Mouse (Mus musculus) thymus, postnatal 25 days (tissue): ENCODE measurements around the gene Kif2a.
"Not testable (repeated sequence)": the region's sequence is repeated elsewhere in the genome, so short reads cannot be mapped to it uniquely, and the experiment has no call there.

Experiments
- DNase-seq: peaks from one replicate; pipeline ENCODE4 v3.0.0; 2022

Kif2a gene

DNA sequence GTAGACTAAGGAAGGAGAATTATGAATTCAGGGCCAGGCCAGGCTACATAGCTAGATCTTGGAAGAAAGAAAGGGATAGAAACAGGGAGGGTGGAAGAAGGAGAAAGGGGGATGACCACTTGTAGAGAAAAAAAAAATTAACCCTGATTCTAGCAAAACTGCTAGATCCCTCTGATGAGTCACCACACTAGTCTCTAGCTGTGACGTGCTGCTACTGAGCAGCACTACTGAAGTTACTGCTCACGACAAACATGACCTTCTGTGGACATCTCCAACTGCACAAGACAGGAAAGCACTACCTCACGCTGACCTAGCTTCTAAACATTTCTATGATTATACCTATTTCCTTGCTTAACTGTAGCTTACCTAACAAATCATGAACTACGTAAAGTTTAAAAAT, 93.6 kb downstream of the Kif2a start:
- no peak for DNase-seq

DNA sequence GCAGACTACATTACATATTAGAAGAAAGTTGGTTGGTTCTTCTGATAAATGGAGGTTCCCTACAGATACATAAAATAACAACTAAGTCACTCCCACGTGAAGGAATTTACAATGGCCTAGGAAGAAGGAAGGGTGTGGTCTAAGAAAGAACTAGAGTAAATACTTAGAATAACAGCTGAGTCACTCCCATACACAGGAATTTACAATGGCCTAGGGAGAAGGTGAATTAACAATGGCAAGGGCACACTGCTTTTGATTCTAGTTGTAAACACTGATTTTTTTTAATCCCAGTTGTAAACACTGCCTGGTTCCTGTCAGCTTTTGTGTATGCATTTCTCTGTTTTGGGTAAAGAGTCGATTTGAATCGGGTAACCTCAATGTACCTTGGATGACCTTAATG, 96.0 kb downstream of the Kif2a start:
- not testable (repeated sequence) for DNase-seq

DNA sequence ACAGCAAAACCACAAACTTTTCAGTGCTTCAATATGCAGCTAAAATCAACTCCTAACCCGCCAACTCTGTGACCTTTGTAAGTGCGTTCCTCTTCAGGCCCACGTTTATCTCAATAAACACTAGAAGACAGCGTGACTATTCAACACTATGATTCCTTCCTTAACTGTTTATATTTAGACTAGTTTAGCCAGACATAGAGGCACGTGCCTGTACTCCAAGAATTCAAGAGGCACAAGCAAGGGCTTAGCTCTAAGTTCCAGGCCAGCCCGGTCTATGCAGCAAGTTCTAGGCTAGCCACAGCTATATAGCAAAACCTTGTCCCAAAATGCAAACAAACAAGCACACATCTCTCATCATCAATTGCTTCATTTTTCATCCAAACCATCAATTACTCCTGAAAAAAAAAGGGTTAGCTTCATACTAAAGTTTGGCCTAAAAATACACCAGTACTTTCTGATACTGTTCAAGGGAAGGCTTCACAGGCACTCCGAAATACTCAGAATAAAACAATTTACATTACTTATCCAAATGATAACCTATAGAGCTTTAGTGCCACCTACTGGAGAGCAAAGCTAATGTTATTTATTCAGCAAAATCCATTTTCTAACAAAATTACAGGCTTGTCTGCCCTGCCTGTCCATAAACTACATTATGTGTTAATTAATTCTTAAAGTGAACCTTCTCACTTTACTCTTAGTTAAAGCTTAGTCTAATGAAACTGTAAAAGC, 103.4 kb downstream of the Kif2a start:
- no peak for DNase-seq

DNA sequence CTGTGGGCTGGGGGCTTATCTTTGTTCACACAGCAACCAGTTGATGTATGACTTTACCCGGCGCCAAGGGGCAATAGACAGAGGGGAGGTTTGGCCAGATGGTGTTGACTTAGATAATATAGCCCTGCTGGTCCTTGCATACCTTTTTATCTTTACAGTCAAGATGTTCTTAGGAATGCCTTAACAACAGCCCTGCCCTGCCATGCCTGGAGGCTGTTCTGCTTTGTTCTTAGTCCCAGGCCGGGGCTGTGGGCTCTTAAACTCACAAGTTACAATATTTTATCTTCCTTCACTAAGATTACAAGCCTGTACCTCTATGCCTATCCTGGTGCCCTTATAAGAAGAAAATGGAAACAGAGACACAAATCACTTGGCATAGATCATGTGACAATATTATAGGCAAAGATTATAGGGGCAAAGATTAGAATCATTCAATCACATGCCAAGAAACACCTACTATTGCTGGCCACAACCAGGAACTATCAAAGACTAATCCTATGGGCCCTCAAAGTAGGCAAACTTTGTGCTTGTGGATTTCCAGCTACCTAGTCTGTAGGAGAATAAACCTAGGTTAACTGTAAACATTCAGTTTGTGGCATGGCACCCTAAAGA, 108.7 kb downstream of the Kif2a start:
- no peak for DNase-seq

DNA sequence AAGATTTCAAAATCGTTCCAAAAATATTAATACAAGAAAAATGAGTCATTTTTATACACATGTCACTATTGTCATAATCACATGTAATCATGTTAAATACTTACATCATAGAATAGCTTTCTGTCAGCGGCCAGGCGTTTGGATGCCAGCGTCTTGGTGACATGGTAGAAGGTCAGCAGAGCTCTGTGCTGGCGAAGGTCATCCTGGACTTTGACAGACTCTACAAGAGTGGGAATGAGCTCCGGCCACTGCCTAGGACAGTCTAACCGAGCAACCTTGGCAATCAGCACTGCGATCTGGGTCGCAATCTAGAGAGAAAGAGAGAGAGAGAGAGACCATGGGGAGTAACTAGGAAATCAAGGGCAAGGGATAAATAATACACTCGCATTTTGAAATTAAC, 111.8 kb downstream of the Kif2a start:
- DNase-seq, result no peak
